Mouse (Mus musculus): Measurements from ENCODE around the gene Zbtb7b. TPM values are rescaled to one million over a fixed set of nuclear protein-coding genes. Genes with fewer than 3 reads are reported as not detected.

Zbtb7b gene
- total and polyA plus RNA-seq, 3 experiments, result 11.9 to 34.2 (median 27.6) TPM

- no peak overlapping the region for H3K4me3 ChIP-seq (replicated peaks in 1 of 3; ENCODE audit: low read depth in 2 of 3, low read length in 2 of 3, poor library complexity in 1 of 3)
- TF ChIP-seq SIN3A (IDR thresholded peaks at IDR 0.05; ENCODE audit: low read length) (no peak), PAX5 (IDR thresholded peaks at IDR 0.05; ENCODE audit: low read length) (no peak), ZKSCAN1 (IDR thresholded peaks at IDR 0.05; ENCODE audit: borderline replicate concordance, low read depth, low read length) (no peak), NRF1 (IDR thresholded peaks at IDR 0.05; ENCODE audit: low read depth, low read length) (no peak), USF2 (conservative IDR thresholded peaks at IDR 0.05; ENCODE audit: low read depth, low read length) (no peak), MYC (IDR thresholded peaks at IDR 0.05; ENCODE audit: low read depth, low read length) (no peak), RAD21 (IDR thresholded peaks at IDR 0.05; ENCODE audit: low read depth, low read length) (no peak), ZC3H11A (IDR thresholded peaks at IDR 0.05; ENCODE audit: low read depth, low read length) (no peak), MAFK (IDR thresholded peaks at IDR 0.05; ENCODE audit: insufficient replicate concordance, low read length) (no peak), USF1 (IDR thresholded peaks at IDR 0.05; ENCODE audit: low read depth, low read length) (no peak)
- no peaks in the 10 kb centered on the region for H3K36me3 ChIP-seq (replicated peaks in 1 of 2; ENCODE audit: control insufficient read depth in 1 of 2, insufficient read depth in 1 of 2, low read length in 1 of 2)
- peaks cover 15 to 33% of the 10 kb centered on the region in 2 experiments for H3K4me1 ChIP-seq (ENCODE audit: control insufficient read depth in 1 of 2, insufficient read depth in 2 of 2)
- H3K9ac ChIP-seq (ENCODE audit: insufficient read depth, low read depth), result no peak overlapping the region
- H3K79me2 ChIP-seq (replicated peaks; ENCODE audit: control insufficient read depth, extremely low read depth, insufficient read depth, poor library complexity, severe bottlenecking), result no peaks in the 10 kb centered on the region
- peaks cover 46% of the 10 kb centered on the region for H3K27me3 ChIP-seq (replicated peaks)
- H3K4me2 ChIP-seq (ENCODE audit: insufficient read depth, low read depth, poor library complexity, severe bottlenecking), result no peak overlapping the region
- no peak overlapping the region for H3K27ac ChIP-seq (ENCODE audit: insufficient read depth, low read depth)
- dilution Hi-C loops (cut with MboI; ENCODE audit: extremely low pct_ligation_motif_present, extremely low pct_unique_long_range_greater_than_20kb, low sequenced_read_pairs), result no loop called here
- no peak for DNase-seq (ENCODE audit: extremely low read depth)
- in situ Hi-C loops (cut with MboI; ENCODE audit: low pct_ligation_motif_present, low pct_unique_long_range_greater_than_20kb, low sequenced_read_pairs), result loop anchor here (25.0 kb wide), 2 partner anchors 354 to 429 kb away; partner anchors contain the start of genes Chrnb2 and Ube2q1
- no peaks in the 10 kb centered on the region for H3K9me3 ChIP-seq (replicated peaks; ENCODE audit: low read length)
Observed at GRCm38 (mm10) chr3:89333053-89333452, 61.5 kb downstream of the Zbtb7b start.

- TF ChIP-seq UBTF (IDR thresholded peaks at IDR 0.05; ENCODE audit: low read depth, low read length) (no peak), CTCF (conservative IDR thresholded peaks at IDR 0.05 in 1 of 2, IDR thresholded peaks at IDR 0.05 in 1 of 2; ENCODE audit: low read depth in 2 of 2, low read length in 2 of 2) (no peak), RCOR1 (conservative IDR thresholded peaks at IDR 0.05; ENCODE audit: low read depth, low read length) (no peak), NRF1 (IDR thresholded peaks at IDR 0.05; ENCODE audit: low read depth, low read length) (no peak), BHLHE40 (IDR thresholded peaks at IDR 0.05; ENCODE audit: low read depth, low read length) (no peak), MYC (IDR thresholded peaks at IDR 0.05; ENCODE audit: low read depth, low read length) (no peak)
- DNase-seq (ENCODE audit: extremely low read depth), result no peak
- dilution Hi-C loops (cut with MboI; ENCODE audit: extremely low pct_ligation_motif_present, extremely low pct_unique_long_range_greater_than_20kb, low sequenced_read_pairs), result no loop called here
- Histone ChIP-seq H3K4me2 (ENCODE audit: insufficient read depth, low read depth, poor library complexity, severe bottlenecking) (no peak overlapping the region), H3K9ac (ENCODE audit: insufficient read depth, low read depth) (no peak overlapping the region), H3K27me3 (replicated peaks) (peaks cover 52% of the 10 kb centered on the region), H3K36me3 (replicated peaks in 1 of 2; ENCODE audit: control insufficient read depth in 1 of 2, insufficient read depth in 1 of 2, low read length in 1 of 2) (no peaks in the 10 kb centered on the region), H3K4me1 (ENCODE audit: control insufficient read depth in 1 of 2, insufficient read depth in 2 of 2) (peaks cover 15 to 32% of the 10 kb centered on the region in 2 experiments), H3K27ac (ENCODE audit: insufficient read depth, low read depth) (no peak overlapping the region), H3K4me3 (replicated peaks in 1 of 3; ENCODE audit: low read depth in 2 of 3, low read length in 2 of 3, poor library complexity in 1 of 3) (no peak overlapping the region), H3K9me3 (replicated peaks; ENCODE audit: low read length) (no peaks in the 10 kb centered on the region), H3K79me2 (replicated peaks; ENCODE audit: control insufficient read depth, extremely low read depth, insufficient read depth, poor library complexity, severe bottlenecking) (no peaks in the 10 kb centered on the region)
- in situ Hi-C loops (cut with MboI; ENCODE audit: low pct_ligation_motif_present, low pct_unique_long_range_greater_than_20kb, low sequenced_read_pairs), result loop anchor here (25.0 kb wide), 2 partner anchors 355 to 430 kb away; partner anchors contain the start of genes Chrnb2 and Ube2q1
Observed at GRCm38 (mm10) chr3:89332476-89332875, 62.1 kb downstream of the Zbtb7b start.
